Mouse (Mus musculus) thymus, postnatal 0 days (tissue): ENCODE data around the gene Nt5dc3. TPM values are rescaled to one million over a fixed set of nuclear protein-coding genes. Genes with fewer than 3 reads are reported as not detected.

Experiments
- DNase-seq: peaks from one replicate; pipeline ENCODE4 v3.0.0-alpha.2; 2015; ENCODE audit warnings: low spot score
- polyA plus RNA-seq: library from polyadenylated mRNA; unstranded; fragments of >200 nt; fragmentation: Nextera tagmentation; extraction: Ambion mirVana; gene quantifications from 2 replicates; pipeline ENCODE4 v1.2.1, GENCODE M21; 2015

Gene Nt5dc3
- polyA plus RNA-seq, 1 experiment from 2014 or later, result 0.61 TPM

GRCm38 (mm10) chr10:86872591-86872990 lies 93.8 kb downstream of the Nt5dc3 start:
- DNase-seq, result no peak

- DNase-seq, result no peak
Measured at GRCm38 (mm10) chr10:86878721-86879120, 99.9 kb downstream of the Nt5dc3 start.

GRCm38 (mm10) chr10:86880071-86880806 lies 101.4 kb downstream of the Nt5dc3 start:
- DNase-seq, result no peak

- no peak for DNase-seq
Measured at GRCm38 (mm10) chr10:86881448-86881847, 102.6 kb downstream of the Nt5dc3 start.

- no peak for DNase-seq
Measured at GRCm38 (mm10) chr10:86886434-86886833, 107.6 kb downstream of the Nt5dc3 start.

Other genes with a start within 250 kb of the Nt5dc3 start
- gene Hsp90b1, start 73.5 kb upstream of the Nt5dc3 start, polyA plus RNA-seq, result 239 and 324 TPM in 2 replicates
- 1.7 and 2.1 TPM in 2 replicates for gene Ttc41, start 73.2 kb upstream of the Nt5dc3 start, polyA plus RNA-seq
- gene Gm49358, start 15.0 kb upstream of the Nt5dc3 start, polyA plus RNA-seq, result 0.28 TPM in 1 of 2 replicates, not detected in the other
- gene Stab2, start 229.0 kb downstream of the Nt5dc3 start, polyA plus RNA-seq, result 0.59 and 0.67 TPM in 2 replicates